Mouse (Mus musculus) layer of hippocampus, postnatal 14 days (tissue): ENCODE data around the gene Hip1r. TPM values are rescaled to one million over a fixed set of nuclear protein-coding genes. Genes with fewer than 3 reads are reported as not detected.
A peak's percentile ranks its signal among the peaks of the same experiment; 100 is the strongest.

Experiments used
- DNase-seq, 2 experiments: peaks; one replicate each; pipeline ENCODE4 v3.0.0; 2021 to 2022; ENCODE audit warnings: low spot score in 2 of 2, mixed read lengths in 1 of 2
- long read RNA-seq, 2 experiments: library from polyadenylated mRNA; stranded (forward); transcript quantifications; one replicate each; pipeline ENCODE4 v2.0.0; 2021
- total RNA-seq, 2 experiments: library from RNA; stranded (reverse); gene quantifications; 2 replicates each; pipeline ENCODE4 v1.2.3; 2021

Hip1r gene
- 10 to 100 TPM; 61.2 to 63.8 TPM for total RNA-seq
- long read RNA-seq, experiment 1, full-length matches to known transcripts, result 34 of 51 reads
- long read RNA-seq, experiment 1, partial matches to known transcripts, result 7 of 51 reads
- long read RNA-seq, experiment 1, other reads (novel, unspliced or antisense), result 10 of 51 reads
- long read RNA-seq, experiment 2, full-length matches to known transcripts, result 33 of 58 reads
- long read RNA-seq, experiment 2, partial matches to known transcripts, result 15 of 58 reads
- long read RNA-seq, experiment 2, other reads (novel, unspliced or antisense), result 10 of 58 reads

- peak; percentile 62 to 67 for DNase-seq
Observed at GRCm38 (mm10) chr5:123973299-123974178, at the start of gene Hip1r. Gene Hip1r, plus strand, starts transcription at chr5:123973628.

GRCm38 (mm10) chr5:123927118-123927517 lies 46.3 kb upstream of the Hip1r start, which contains the start of gene Gm43518:
Gene Gm43518, plus strand, starts transcription at chr5:123927418.
- DNase-seq, result no peak

GRCm38 (mm10) chr5:123930508-123930989 lies 42.9 kb upstream of the Hip1r start, which contains the start of gene Ccdc62:
Gene Ccdc62, plus strand, starts transcription at chr5:123930679.
- peak; percentile 85 to 91 for DNase-seq

GRCm38 (mm10) chr5:123931131-123931530 lies 42.3 kb upstream of the Hip1r start:
- DNase-seq, result no peak

GRCm38 (mm10) chr5:123932927-123933326 lies 40.5 kb upstream of the Hip1r start:
- DNase-seq, result no peak

GRCm38 (mm10) chr5:123933556-123933955 lies 39.9 kb upstream of the Hip1r start:
- DNase-seq, result no peak

GRCm38 (mm10) chr5:123933957-123934591 lies 39.4 kb upstream of the Hip1r start:
- no peak for DNase-seq

- no peak for DNase-seq
Observed at GRCm38 (mm10) chr5:123935931-123936330, 37.5 kb upstream of the Hip1r start.

GRCm38 (mm10) chr5:123938479-123938878 lies 34.9 kb upstream of the Hip1r start:
- DNase-seq, result no peak

- DNase-seq, result no peak
Observed at GRCm38 (mm10) chr5:123946546-123946945, 26.9 kb upstream of the Hip1r start.

- peak in 1 of 2 experiments; percentile 77 for DNase-seq
Observed at GRCm38 (mm10) chr5:123947041-123947761, 26.2 kb upstream of the Hip1r start.

GRCm38 (mm10) chr5:123952365-123953045 lies 20.9 kb upstream of the Hip1r start:
- peak in 1 of 2 experiments; percentile 67 for DNase-seq

- DNase-seq, result no peak
Observed at GRCm38 (mm10) chr5:123957213-123957612, 16.2 kb upstream of the Hip1r start.

GRCm38 (mm10) chr5:123959018-123959417 lies 14.4 kb upstream of the Hip1r start:
- no peak for DNase-seq

GRCm38 (mm10) chr5:123960129-123960528 lies 13.3 kb upstream of the Hip1r start:
- no peak for DNase-seq

- no peak for DNase-seq
Observed at GRCm38 (mm10) chr5:123961046-123961445, 12.4 kb upstream of the Hip1r start.

- no peak for DNase-seq
Observed at GRCm38 (mm10) chr5:123964208-123964607, 9.2 kb upstream of the Hip1r start.

GRCm38 (mm10) chr5:123966759-123967158 lies 6.7 kb upstream of the Hip1r start:
- DNase-seq, result no peak

- no peak for DNase-seq
Observed at GRCm38 (mm10) chr5:123968468-123968867, 5.0 kb upstream of the Hip1r start.

- no peak for DNase-seq
Observed at GRCm38 (mm10) chr5:123969216-123969615, 4.2 kb upstream of the Hip1r start.
